Mouse (Mus musculus) erythroid progenitor cell, adult 5-6 weeks (primary cell): Measurements from ENCODE around the gene Mup4. TPM values are rescaled to one million over a fixed set of nuclear protein-coding genes. Genes with fewer than 3 reads are reported as not detected.
A peak's percentile ranks its signal among the peaks of the same experiment; 100 is the strongest.
"Not testable (repeated sequence)": the region's sequence is repeated elsewhere in the genome, so short reads cannot be mapped to it uniquely, and the experiment has no call there.

Experiments used
- ATAC-seq: replicated peaks from 2 replicates; pipeline ENCODE4 v1.8.0; 2016; ENCODE audit warnings: moderate number of reproducible peaks, mild to moderate bottlenecking, moderate TSS enrichment, inconsistent platforms; ENCODE audit not compliant: poor library complexity, low FRiP score, severe bottlenecking
- total RNA-seq, 2 experiments: library from RNA; stranded (forward) in 1 of 2; stranded (reverse) in 1 of 2; fragments of 150-400 nt in 1 of 2; fragments of 186-747, 209-891 nt in 1 of 2; gene quantifications; 2 replicates each; pipeline versions ENCODE4 v1.2.3 to v1.2.4; 2015 to 2017; ENCODE audit warnings: low replicate concordance in 2 of 2

Gene Mup4
- not detected in 2 replicates for total RNA-seq (2015; ENCODE audit: low replicate concordance)
- total RNA-seq (2017; ENCODE audit: low replicate concordance): not detected in 2 replicates

DNA sequence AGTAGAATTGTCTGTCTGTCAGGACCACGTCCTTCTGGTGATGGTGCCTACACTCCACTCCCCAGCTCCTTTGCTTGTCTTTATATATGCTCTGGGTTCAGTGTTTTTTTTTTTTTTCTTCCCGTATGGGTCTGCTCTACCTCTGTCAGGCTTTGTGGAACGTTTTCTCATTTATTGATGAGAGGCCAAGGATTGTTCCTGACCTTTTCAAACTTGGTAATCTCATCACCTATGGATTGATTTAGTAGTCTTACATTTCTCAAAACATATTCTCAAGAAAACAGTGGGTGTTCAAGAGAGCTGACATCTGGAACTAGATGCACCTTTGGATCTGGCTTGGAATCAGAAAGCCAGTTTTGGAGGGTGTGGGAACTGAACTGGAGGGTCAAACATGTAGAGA is at the start of gene Mup4:
Mup4 (minus strand) TSS at position 101 of the 400 bp plus-strand sequence.
- ATAC-seq: no peak

GRCm38 (mm10) chr4:59997894-59998293 is 37.4 kb upstream of the Mup4 start:
- ATAC-seq: not testable (repeated sequence)

- ATAC-seq: no peak
Measured at GRCm38 (mm10) chr4:59963405-59964344, 3.2 kb upstream of the Mup4 start, which contains the start of gene Mup6. Mup6 (plus strand) TSS chr4:59964294.

- ATAC-seq: no peak
Measured at GRCm38 (mm10) chr4:59937543-59937942, 23.0 kb downstream of the Mup4 start.

GRCm38 (mm10) chr4:59932505-59933281 is 27.8 kb downstream of the Mup4 start:
- 0 out of 2 replicates have a peak, but pooled peaks have one; percentile 14 for ATAC-seq

DNA sequence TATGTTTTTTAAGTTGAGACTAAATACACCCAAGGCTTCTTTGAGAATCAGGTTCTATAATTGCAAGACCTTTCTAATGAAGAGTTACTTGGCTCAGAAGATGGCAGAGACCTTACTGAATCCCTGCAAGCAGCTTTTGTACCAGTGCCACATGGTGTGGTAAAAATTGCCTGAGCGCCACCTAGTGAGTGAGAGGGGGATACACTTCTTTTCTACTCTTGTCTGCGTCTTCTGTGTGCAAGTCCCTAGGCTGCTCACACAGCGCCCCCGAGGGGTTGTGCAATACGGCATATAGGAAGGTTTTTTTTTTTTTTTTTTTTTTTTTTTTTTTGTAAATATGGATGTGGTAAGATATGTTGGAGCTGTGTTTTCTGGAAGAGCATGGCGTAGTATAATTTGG is 32.2 kb downstream of the Mup4 start:
- no peak for ATAC-seq

DNA sequence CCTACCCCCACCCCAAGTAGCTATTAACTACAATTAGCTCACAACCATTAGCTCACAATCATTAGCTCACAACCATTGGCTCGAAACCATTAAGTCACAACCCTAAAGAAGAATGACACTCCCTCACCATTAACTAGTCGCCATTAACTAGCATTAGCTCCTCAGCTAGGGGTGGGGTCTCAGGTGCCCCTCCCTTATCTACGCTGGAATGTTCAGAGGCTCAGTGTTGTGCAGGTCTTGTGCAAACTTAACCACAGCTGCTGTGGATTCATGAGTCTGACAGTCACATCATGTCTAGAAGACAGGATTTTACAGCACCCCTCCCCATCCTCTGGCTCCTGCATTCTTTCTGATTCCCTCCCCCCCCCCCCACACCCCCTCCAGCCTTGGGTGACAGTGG is 32.8 kb downstream of the Mup4 start:
- ATAC-seq: no peak

DNA sequence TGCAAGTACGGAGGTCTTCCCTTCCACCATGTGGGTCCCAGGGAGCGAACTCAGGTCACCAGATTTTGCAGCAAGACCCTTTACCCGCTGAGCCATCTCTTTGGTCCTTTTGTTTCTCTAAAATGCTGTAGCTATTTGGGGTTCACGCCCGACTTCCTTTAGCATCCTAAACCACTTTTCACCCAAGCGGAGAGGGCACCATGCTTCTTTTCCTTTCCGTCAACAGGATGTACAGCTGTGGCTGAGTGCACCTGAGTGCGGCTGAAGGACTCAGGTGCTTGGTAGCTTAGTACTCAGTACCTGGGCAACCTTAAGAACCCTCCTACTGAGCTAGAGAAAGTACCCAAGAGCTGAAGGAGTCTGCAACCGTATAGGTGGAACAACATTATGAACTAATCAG is 35.4 kb downstream of the Mup4 start:
- no peak for ATAC-seq

GRCm38 (mm10) chr4:59917966-59918365 is 42.5 kb downstream of the Mup4 start:
- ATAC-seq: no peak

DNA sequence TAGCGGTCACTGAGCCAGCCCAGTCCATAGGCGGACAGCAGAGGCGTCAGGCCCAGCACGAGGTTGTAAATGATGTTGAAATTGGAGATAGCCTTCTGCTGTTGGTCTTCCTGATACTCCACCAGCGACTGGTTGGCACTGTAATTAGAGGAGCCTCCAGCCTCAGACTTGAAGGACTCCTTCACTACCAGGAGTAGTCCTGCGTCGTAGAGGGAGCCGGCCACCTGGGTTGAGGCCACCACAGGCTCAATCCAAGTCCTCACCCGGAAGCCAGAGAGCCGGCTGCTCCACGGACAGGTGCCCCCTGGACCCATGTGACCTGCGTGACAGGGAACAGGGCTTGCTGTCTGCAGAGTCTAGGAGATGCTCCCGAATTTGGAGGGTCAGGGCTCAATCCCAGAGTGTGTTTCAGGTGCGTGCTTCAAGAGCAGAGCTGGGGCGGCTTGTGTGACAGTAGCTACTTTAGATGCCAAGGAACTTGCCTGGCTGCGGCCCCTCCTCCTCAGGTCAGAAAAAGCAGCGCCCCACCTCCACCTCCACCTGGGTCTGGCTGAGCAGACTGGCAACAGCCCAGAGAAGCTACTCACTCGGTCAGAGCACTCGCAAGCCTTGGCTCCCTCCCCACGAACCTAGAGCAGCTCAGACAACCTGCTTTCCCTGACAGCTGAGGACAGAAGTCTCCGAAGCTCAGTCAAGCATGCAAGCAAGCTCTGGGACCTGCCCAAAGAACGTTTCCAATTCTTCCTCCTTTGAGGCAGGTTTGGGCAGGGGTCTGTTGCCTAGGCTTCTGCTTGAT is 45.7 kb downstream of the Mup4 start, which contains the start of gene Slc46a2:
Slc46a2 (minus strand) TSS at position 449 of the 796 bp plus-strand sequence.
- ATAC-seq: no peak

GRCm38 (mm10) chr4:59908785-59909184 is 51.7 kb downstream of the Mup4 start:
- ATAC-seq: no peak

DNA sequence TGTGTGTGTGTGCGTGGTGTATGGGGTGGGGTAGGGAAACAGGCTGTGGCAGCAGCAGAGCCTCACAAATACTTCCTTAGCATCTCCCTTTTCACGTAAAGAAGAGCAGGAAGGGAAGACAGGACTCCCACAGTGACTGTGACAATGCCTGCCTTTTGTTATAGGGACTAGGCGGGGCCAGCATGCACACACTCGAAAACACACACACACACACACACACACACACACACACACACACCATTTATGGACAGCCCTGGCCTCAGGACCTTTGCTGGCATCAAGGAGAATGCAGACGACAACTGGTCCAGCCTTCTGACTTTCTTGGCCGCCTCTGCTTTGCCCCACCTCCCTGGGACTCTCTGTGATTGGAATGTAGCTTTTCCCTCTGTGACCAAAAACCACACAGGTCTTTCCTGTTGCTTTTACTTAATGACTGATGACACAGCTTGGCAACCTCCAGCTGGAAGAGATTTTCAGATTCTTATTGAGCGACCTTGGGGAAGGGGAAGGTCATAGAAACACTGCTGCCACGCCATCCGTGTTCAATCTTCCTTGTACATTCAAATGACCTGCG is 52.8 kb downstream of the Mup4 start:
- ATAC-seq: no peak

DNA sequence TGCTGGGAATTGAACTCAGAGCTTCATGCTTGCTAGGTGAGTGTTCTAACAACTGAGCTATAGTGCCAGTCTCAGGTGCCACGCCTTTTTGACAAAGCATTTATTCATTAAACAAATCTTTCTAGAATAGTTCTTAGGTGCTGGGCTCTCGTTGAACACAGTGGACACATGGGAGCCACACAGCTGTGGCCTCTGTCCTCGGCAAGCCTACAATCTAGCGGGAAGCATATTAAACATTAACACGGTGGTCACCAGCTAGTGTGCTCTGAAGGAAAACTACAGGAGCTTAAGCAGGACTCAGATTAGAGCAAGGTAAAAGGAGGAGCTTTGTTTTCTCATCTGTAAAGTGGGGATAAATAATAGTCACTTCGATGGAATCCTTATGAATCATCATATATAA is 53.4 kb downstream of the Mup4 start:
- ATAC-seq: no peak

Other genes with a start within 250 kb of the Mup4 start
- gene Inip, start 159.1 kb downstream of the Mup4 start, total RNA-seq (2015; ENCODE audit: low replicate concordance): 7.1 and 15.1 TPM in 2 replicates
- gene Inip, start 159.1 kb downstream of the Mup4 start, total RNA-seq (2017; ENCODE audit: low replicate concordance): 15.9 and 23.4 TPM in 2 replicates
- 2.2 and 2.5 TPM in 2 replicates for gene Snx30, start 154.9 kb downstream of the Mup4 start, total RNA-seq (2015; ENCODE audit: low replicate concordance)
- 3.1 and 5.0 TPM in 2 replicates for gene Snx30, start 154.9 kb downstream of the Mup4 start, total RNA-seq (2017; ENCODE audit: low replicate concordance)
- not detected in 2 replicates for gene Slc46a2, start 45.7 kb downstream of the Mup4 start, total RNA-seq (2015; ENCODE audit: low replicate concordance)
- gene Slc46a2, start 45.7 kb downstream of the Mup4 start, total RNA-seq (2017; ENCODE audit: low replicate concordance): not detected in 2 replicates
- not detected in 2 replicates for gene Mup6, start 3.6 kb upstream of the Mup4 start, total RNA-seq (2015; ENCODE audit: low replicate concordance)
- gene Mup6, start 3.6 kb upstream of the Mup4 start, total RNA-seq (2017; ENCODE audit: low replicate concordance): not detected in 2 replicates
- gene Mup7, start 109.8 kb upstream of the Mup4 start, total RNA-seq (2015; ENCODE audit: low replicate concordance): not detected in 2 replicates
- not detected in 2 replicates for gene Mup7, start 109.8 kb upstream of the Mup4 start, total RNA-seq (2017; ENCODE audit: low replicate concordance)
- not detected in 2 replicates for gene Mup2, start 193.6 kb upstream of the Mup4 start, total RNA-seq (2015; ENCODE audit: low replicate concordance)
- not detected in 2 replicates for gene Mup2, start 193.6 kb upstream of the Mup4 start, total RNA-seq (2017; ENCODE audit: low replicate concordance)